Mouse (Mus musculus): ENCODE measurements around the gene Olfr20.
"Not testable (repeated sequence)": the region's sequence is repeated elsewhere in the genome, so short reads cannot be mapped to it uniquely, and the experiment has no call there.

Gene Olfr20

DNA sequence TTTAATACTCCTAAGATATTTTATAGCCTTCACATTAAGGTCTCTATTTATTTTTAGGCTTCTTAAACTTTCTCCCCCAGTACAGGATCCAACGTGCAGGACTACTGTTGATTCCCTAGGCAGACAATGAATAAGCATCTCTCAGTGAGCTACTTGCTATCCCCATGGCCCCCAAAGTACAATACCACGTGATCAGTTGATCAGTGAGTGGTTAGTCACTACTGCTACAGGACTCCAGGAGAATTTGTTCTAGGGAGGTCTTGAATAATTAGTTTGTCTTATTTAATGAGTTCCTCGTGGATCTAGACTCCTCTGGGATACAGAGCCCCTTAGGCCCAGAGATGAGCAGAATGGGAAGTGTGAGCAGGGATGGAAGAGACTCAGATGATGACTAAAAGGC is at the start of gene Olfr20:
Gene Olfr20, plus strand, starts transcription at position 301 of the 400 bp plus-strand sequence.
- no peak for DNase-seq (ENCODE audit: low spot score)

DNA sequence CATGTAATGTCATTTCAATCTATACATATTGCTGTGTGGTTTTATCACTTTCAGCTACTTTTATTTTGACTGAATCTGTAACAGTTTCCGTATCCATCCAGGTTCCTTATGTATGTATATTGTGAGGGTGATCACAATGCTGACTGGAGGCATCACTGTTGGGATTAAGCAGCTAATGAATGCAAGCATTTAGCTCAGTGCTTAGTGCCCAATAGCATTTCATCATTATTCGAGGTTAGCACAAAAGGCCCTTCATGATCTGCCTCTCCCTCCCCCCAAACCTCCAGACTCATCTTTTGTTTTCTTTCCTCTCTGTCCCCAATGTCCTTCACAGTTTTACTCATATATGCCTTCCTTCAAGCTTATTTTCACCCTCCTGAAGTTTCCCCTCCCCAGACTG is 47.5 kb upstream of the Olfr20 start:
- no peak for DNase-seq (ENCODE audit: low spot score)

DNA sequence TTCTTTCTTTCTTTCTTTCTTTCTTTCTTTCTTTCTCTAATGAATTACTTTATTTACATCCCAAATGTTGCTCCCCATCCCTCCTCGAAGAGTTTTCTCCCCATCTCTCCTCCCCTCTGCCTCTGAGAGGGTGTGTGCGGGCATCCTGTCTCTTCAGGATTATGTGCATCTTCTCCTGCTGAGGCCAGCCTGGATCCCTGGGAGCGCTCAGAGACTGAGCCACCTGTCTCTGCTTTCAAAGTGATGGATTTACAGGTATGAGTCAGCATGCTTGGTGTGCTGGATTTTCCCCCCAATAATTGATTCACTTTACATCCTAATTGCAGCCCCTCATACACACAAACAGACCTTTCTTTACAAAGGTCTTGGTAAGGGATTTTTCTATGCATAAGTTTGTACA is 34.6 kb upstream of the Olfr20 start:
- no peak for DNase-seq (ENCODE audit: low spot score)

DNA sequence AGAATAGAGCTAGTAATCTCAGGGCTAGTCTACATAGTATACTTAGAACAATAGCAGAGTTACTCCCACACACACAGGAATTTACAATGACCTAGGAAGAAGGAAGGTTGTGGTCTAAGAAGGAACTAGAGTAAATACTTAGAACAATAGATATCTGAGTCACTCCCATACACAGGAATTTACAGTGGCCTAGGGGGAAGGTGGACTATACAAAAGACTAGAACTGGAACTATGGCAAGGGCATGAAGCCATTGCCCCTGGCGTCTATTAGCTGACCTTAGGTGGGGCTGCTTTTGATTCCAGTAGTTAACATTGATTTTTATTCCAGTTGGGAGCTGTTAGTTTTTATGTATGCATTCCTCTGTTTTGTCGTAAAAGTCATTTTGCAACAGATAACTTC is 32.0 kb upstream of the Olfr20 start:
- DNase-seq (ENCODE audit: low spot score): not testable (repeated sequence)

DNA sequence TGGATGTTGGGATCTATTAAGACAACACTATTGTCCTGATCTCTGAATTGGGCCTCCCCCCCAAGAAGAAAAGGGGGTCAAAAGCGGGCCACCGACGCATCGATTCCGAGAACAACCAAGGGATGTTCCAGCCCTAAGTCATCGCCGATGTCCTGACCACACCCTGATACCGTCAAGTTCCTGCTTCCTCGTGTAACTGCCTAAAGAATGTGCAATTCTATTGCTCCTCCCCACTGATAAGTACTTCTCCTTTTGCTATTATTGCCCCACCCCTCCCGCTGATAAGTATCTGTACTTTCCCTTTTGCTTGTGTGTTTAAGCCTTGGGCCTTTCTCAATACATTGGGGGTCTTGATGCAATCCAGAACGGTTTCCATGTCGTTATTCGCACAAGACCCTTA is 29.5 kb upstream of the Olfr20 start:
- not testable (repeated sequence) for DNase-seq (ENCODE audit: low spot score)

DNA sequence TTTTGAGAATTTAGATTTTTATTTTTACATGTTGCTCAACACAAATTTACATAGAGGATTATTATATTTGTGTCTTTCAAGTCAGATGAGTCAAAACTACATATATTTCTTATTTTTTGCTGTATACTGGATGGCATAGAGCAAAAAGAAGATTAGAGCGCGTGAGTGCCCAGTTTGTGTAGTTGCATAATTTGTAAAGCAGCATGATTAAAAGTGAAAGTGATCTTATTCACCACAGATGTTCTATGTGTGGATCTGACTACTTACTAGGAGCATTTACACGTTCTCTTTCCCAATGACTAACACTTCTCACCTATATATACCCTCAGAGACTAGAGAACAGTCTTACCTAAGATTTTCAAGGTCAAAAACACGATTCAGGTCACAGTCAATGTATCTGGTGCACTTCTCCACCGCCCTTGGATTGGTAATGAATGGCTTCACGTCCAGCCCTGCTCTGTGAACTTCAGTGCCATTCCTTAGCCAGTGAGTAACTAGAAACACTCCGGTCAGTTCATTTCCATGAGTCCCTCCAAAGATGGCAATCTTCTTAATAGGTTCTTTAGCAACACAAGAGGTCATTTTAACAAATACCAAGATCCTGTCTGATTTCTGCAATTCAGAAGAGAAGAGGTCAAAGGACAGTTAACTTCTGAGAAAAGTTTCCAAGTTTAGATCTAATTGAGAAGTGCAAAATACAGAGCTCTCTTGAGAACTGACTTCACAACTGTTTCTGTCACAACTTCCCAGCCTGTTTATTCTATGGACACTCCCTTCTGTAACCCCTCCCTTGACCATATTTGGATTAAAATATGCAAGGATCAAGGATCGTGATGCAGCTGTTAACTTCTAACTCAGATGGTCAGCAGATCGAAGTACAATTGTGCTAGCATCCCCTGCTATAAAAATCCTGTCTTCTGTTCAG is 26.4 kb upstream of the Olfr20 start:
- DNase-seq (ENCODE audit: low spot score): peak; percentile 12

DNA sequence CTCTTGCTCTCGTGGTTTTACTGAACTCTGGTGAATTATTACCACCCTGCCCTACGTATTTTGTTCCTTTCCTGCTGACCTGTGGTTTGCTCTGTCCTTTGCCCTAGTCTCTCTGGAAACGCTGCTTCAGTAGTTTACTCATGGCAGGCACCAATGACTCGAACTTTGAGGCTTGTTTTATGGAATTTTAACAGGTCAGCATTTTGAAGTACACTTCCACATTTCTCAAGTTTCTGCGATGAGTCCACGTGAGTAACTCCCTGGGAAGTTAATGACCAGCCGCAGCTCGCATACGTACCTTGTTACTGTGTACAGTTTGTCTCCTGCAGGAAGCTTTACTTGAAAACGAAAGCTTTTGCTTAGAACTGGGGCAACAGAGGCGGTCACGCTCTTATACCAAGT is 24.1 kb upstream of the Olfr20 start:
- DNase-seq (ENCODE audit: low spot score): peak; percentile 84

DNA sequence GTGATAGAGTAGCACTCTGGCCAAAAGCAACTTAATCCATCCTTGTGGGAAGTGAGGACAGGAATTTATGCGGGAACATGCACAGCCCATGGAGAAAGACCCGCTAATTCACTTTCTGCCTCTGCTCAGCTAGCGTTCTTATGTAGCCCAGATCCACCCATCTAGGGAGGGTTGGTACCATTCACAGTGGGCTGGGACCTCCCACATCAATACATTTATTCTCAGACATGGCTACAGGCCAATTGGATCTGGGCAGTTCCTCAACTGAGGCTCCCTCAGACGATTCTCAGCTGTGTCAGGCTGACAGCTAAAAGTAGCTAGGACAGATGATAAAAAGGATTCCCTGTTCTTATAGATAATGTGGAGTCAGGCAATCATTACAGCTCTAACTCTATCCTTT is 23.2 kb upstream of the Olfr20 start:
- no peak for DNase-seq (ENCODE audit: low spot score)

DNA sequence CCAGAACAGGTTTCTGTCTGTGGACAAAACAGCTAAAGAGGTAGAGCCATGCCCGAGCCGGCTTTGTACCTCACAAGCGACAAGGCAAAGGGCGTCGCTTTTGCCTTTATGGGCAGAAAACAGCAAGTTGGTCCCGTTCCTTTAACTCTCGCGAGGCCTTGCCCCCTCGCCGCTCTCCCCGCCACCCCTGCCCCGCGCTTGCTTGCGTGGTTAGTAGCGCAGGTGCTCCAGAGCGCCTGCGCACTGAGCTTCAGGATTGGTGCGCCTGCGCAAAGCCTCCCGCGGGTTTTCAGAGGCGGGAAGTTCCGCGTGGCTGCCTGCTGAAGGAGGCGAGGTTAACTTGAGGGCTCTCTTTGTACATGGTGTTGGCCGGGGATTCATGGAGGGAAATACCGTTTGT is 21.1 kb upstream of the Olfr20 start, which contains the start of the genes Aspa, Gm49340 and Spata22:
Gene Aspa, minus strand, starts transcription at position 155 of the 400 bp plus-strand sequence.
Gene Gm49340, plus strand, starts transcription at position 300 of the 400 bp plus-strand sequence.
Gene Spata22, plus strand, starts transcription at position 300 of the 400 bp plus-strand sequence.
- DNase-seq (ENCODE audit: low spot score): no peak

DNA sequence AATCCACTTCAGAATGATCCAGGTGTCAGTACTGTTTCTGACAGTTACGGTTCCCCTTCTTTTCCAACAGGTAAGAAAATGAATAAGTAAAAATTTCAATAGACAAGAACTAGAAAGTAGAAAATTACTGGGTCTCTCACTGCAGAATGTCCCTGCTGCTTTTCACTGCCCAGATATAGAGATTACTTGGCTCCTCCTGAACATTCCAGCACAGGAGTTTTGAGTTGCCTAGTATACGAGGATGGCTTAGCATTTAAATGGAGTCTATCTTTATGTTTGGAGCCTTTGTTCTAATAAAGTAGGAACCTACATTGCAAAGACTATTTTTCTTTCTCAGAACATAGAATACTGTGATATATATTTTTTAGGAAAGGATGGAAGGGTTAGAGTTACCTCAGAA is 17.2 kb upstream of the Olfr20 start:
- no peak for DNase-seq (ENCODE audit: low spot score)

DNA sequence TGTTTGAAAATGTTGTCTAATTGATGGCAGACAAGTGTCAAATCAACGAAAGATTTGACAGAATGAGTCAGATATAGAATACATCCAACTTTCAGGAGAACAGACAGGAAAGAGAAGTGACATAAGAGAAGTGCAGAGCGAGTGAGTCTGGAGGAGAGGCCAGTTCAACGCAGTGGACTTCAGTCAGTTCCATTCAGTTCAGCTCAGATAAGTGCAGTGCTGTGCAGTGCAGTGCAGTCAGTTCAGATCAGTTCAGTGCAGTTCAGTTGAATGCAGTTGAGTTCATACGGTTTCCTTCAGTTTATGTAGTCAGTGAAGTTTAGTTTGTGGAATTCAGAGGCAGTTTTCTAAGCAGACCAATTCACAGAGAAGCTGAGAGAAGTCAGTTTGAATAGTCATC is 13.7 kb upstream of the Olfr20 start:
- no peak for DNase-seq (ENCODE audit: low spot score)

DNA sequence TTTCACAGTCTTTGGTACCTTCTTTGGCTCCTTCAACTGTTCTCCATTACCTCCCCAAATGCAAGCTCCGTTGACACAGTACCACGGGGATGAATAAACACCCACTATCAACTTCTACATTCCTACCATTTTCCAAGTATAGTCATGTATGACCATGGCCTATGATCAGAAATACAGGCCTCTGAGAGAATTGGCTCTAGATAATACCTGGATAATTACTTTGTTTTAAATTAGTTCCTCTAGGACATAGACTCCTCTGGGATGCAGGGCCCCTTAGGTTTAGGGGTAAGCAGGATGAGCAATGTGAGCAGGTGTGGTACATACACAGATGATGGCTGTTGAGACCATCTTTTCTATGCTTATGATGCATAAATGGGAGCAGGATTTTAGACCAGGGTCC is 20.4 kb downstream of the Olfr20 start, which contains the start of gene Olfr376:
Gene Olfr376, plus strand, starts transcription at position 301 of the 400 bp plus-strand sequence.
- DNase-seq (ENCODE audit: low spot score): no peak

DNA sequence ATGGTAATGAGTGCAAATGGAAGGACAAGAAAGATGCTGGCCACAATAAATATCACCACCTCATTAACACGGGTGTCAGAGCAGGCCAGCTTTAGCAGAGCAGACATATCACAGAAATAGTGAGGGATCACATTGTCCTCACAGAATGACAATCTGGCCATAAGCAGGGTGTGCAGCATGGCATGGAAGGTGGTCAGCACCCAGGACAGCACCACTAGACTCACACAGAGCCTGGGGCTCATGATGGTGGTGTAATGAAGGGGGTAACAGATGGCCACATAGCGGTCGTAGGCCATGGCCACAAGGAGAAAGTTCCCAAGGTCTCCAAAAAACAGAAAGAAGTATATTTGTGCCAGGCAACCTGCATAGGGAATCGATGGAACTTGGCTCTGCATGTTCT is 44.8 kb downstream of the Olfr20 start:
- no peak for DNase-seq (ENCODE audit: low spot score)

DNA sequence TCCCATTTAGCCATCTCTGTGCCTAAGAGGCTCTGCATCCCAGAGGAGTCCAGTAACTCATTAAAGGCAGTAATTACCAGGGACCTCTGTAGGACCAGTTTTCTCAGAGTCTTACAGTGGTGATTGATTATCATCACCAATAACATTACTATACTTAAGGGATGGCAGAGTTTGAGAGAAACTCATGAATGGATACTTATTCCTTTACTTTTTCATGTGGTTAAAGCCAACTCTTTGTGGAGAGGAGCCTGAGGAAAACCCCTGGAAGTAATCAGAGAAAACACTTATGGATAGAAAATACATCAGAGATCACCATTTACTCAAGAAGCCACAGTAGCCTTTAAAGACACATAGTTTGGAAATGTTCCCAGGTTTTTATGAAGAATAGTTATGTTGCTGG is 48.9 kb downstream of the Olfr20 start, which contains the start of gene Olfr1:
Gene Olfr1, minus strand, starts transcription at position 101 of the 400 bp plus-strand sequence.
- no peak for DNase-seq (ENCODE audit: low spot score)
